Mouse (Mus musculus): ENCODE results near the gene Dnm1. TPM values are rescaled to one million over a fixed set of nuclear protein-coding genes. Genes with fewer than 3 reads are reported as not detected.

The Dnm1 gene
- total RNA-seq, 2 experiments from 2014 or later = 707 to 727 TPM

- intact Hi-C loops (cut with DNase I) = no loop called here
- no peak for DNase-seq (ENCODE audit: extremely low spot score in 1 of 2, low spot score in 2 of 2)
Observed at GRCm38 (mm10) chr2:32343351-32343671, 9.8 kb downstream of the Dnm1 start.

GRCm38 (mm10) chr2:32342539-32343350 is 10.4 kb downstream of the Dnm1 start:
- intact Hi-C loops (cut with DNase I) = no loop called here
- peak in 1 of 2 experiments; percentile 64 for DNase-seq (ENCODE audit: extremely low spot score in 1 of 2, low spot score in 2 of 2)

DNA sequence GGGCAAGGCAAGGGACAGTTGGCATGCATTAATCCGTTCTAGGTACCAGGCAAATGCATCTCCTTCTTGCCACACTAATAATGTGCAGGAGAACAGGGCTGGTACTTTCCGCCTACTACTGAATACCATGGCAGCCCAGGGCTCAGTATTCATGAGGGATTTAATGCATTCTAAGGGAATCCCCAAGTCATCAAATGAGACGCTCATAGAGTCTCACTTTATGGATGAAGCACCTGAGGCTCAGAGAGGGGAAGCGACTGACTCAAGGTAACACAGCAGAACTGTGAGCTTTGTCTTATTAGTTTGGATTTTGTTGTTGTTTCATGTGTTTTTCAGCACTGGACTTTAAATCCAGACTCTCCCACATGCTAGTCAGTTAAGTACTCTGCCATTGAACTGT is 11.1 kb downstream of the Dnm1 start:
- intact Hi-C loops (cut with DNase I) = no loop called here
- no peak for DNase-seq (ENCODE audit: extremely low spot score in 1 of 2, low spot score in 2 of 2)

- peak in 1 of 2 experiments; percentile 26 for DNase-seq (ENCODE audit: extremely low spot score in 1 of 2, low spot score in 2 of 2)
- intact Hi-C loops (cut with DNase I) = no loop called here
Observed at GRCm38 (mm10) chr2:32341634-32341939, 11.6 kb downstream of the Dnm1 start.

GRCm38 (mm10) chr2:32340836-32341633 is 12.1 kb downstream of the Dnm1 start:
- peak in 1 of 2 experiments; percentile 31 for DNase-seq (ENCODE audit: extremely low spot score in 1 of 2, low spot score in 2 of 2)
- intact Hi-C loops (cut with DNase I) = no loop called here

DNA sequence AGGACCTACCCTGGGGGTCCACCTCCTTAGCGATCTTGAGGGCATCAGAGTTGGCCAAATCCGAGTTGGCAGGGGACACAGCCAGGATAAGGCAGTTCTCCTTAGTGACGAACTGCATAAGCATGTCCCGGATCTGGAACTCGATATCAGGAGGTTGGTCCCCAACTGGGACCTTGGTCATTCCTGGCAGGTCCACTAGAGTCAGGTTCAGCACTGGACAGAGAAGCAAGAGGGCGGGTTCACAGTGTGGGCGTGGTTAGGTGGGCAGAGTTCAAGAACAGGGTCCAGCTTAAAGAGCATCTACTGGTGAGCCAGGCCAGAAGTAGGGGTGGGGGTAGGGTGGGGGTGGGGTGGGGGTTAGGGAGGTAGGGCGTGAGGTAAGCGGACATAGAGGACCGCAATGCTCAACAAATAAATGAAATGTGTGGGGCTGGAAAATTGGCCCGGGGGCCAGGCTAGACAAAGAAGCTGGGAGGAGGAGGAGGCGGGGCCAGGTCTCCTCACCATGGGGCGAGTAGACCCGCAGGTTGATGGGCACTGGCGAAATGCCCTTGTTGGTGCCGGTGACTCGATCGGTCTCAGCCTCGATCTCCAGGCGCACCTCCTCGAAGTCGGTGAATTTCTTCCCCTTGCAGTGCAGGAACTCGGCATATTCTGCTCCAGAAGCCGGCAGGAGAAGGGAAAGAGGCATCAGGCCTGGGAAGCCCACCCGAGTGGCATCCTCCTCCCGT is 13.1 kb downstream of the Dnm1 start:
- intact Hi-C loops (cut with DNase I) = no loop called here
- peak in 1 of 2 experiments; percentile 45 for DNase-seq (ENCODE audit: extremely low spot score in 1 of 2, low spot score in 2 of 2)

GRCm38 (mm10) chr2:32335888-32336287 is 17.2 kb downstream of the Dnm1 start:
- DNase-seq (ENCODE audit: extremely low spot score in 1 of 2, low spot score in 2 of 2) = peak in 1 of 2 experiments; percentile 41
- intact Hi-C loops (cut with DNase I) = no loop called here

GRCm38 (mm10) chr2:32332159-32332558 is 21.0 kb downstream of the Dnm1 start:
- intact Hi-C loops (cut with DNase I) = no loop called here
- no peak for DNase-seq (ENCODE audit: extremely low spot score in 1 of 2, low spot score in 2 of 2)

DNA sequence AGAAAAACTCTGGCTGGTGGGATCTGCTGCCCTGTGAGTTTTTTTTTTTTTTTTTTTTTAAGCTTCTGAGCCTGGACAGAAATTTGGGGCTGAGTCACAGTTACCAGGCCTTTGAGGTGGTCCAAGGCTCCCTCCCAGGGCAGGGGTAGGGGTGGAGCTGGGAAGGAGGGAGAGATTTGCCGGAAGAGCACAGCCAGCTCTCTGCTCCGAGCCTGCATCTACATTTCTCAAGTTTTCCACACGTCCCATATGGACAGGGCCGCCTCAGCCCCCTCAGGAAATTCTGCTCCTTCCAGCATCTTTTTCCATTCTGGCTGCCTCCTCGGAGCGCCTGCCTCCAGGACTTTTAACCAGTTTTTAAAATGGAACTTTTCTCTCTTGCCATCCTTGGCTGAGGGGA is 23.6 kb downstream of the Dnm1 start:
- intact Hi-C loops (cut with DNase I) = no loop called here

DNA sequence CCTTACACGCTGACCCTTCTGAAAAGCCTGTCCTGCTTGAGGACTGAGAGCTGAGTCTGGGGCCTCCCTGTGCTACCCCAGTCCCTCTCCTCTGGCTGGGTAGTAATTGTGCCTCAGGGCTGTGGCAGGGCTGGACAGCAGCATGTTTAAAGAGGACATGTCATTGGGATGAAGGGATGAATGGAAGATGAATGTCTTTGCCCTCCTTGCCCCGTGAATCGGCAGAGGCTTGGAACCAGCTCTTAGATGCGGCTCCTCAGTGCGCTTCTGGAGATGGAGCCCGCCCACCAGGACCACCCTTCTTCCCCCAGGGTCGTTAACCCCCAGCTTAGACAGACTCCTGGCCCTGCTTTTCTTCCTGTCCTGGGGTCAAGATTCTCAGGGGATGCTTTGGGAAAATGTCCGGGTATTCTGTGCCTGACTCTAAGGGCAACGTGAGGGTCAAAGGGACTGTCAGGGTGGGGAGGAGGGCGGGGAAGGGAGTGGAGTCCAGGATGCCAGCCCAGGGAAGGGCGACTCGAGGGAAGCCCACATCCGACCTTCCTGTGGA is 24.2 kb downstream of the Dnm1 start:
- intact Hi-C loops (cut with DNase I) = no loop called here

More for the DNA sequence above, 23.6 kb downstream of the Dnm1 start:
- DNase-seq (ENCODE audit: extremely low spot score in 1 of 2, low spot score in 2 of 2) = no peak

GRCm38 (mm10) chr2:32327200-32327599 is 25.9 kb downstream of the Dnm1 start:
- intact Hi-C loops (cut with DNase I) = no loop called here
- DNase-seq (ENCODE audit: extremely low spot score in 1 of 2, low spot score in 2 of 2) = no peak

More for the DNA sequence above, 24.2 kb downstream of the Dnm1 start:
- DNase-seq (ENCODE audit: extremely low spot score in 1 of 2, low spot score in 2 of 2) = no peak

DNA sequence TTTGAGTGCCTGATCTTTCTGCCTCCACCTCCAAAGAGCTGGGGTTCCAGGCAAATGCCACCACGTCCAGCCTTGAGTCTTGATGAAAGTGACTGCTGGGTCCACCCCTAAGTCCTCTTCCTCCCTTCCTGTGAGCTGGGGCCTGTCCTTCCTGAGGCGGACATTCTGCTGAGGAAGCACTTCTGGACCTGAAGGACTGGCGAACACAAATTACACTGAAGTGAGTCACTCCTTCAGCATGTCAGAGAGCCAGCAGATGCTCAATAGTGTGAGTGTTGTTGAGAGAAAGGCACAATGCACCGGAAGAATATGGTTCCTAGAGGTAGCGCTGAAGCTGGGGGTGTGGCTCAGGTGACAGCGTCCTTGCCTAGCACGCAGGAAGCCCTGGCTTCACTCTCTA is 27.8 kb downstream of the Dnm1 start:
- intact Hi-C loops (cut with DNase I) = no loop called here
- no peak for DNase-seq (ENCODE audit: extremely low spot score in 1 of 2, low spot score in 2 of 2)

DNA sequence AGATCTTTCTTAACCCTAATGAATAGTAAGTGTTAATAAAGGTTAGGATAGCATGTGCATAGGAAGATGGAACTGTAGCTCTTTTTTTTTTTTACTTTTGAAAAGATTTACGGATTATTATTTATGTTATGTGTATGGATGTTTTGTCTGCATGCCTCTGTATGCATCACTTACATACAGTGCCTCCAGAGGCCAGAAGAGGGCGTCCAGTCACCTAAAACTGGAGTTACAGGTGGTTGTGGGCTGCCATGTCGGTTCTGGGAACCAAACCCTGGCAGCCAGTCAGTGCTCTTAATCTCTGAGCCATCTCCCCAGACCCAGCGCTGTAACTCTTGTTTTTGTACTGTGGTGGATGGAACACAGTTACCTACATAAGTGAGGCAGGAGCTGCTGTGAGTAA is 28.8 kb downstream of the Dnm1 start:
- intact Hi-C loops (cut with DNase I) = no loop called here
- DNase-seq (ENCODE audit: extremely low spot score in 1 of 2, low spot score in 2 of 2) = peak in 1 of 2 experiments; percentile 31

- peak; percentile 52 to 55 for DNase-seq (ENCODE audit: extremely low spot score in 1 of 2, low spot score in 2 of 2)
- intact Hi-C loops (cut with DNase I) = no loop called here
Observed at GRCm38 (mm10) chr2:32322754-32323741, 30.1 kb downstream of the Dnm1 start.

- DNase-seq (ENCODE audit: extremely low spot score in 1 of 2, low spot score in 2 of 2) = no peak
- intact Hi-C loops (cut with DNase I) = no loop called here
Observed at GRCm38 (mm10) chr2:32321591-32322298, 31.4 kb downstream of the Dnm1 start.

GRCm38 (mm10) chr2:32320721-32321120 is 32.4 kb downstream of the Dnm1 start:
- intact Hi-C loops (cut with DNase I) = no loop called here

More at GRCm38 (mm10) chr2:32320721-32321120, 32.4 kb downstream of the Dnm1 start:
- no peak for DNase-seq (ENCODE audit: extremely low spot score in 1 of 2, low spot score in 2 of 2)
